Mouse (Mus musculus) kidney, postnatal 0 days (tissue): ENCODE measurements around the gene Lmtk3. TPM values are rescaled to one million over a fixed set of nuclear protein-coding genes. Genes with fewer than 3 reads are reported as not detected.

ENCODE experiments used
- ATAC-seq: fragments of 200-750 bp; cut with Nextera tagmentation; replicated peaks from 2 replicates; pipeline ENCODE4 v1.8.0; 2017; ENCODE audit warnings: low read depth, moderate number of reproducible peaks, moderate TSS enrichment, moderate library complexity; ENCODE audit not compliant: low FRiP score
- DNase-seq: peaks from one replicate; pipeline ENCODE4 v3.0.0-alpha.2; 2016; ENCODE audit warnings: low spot score
- H3K27ac ChIP-seq: fragments of 300-500 bp; sonication (generic); 2 replicates; pipeline ENCODE4 v1.5.1; 2014; ENCODE audit warnings: mild to moderate bottlenecking
- H3K27me3 ChIP-seq: fragments of 300-500 bp; sonication (generic); 2 replicates; pipeline ENCODE4 v1.6.1; 2014; ENCODE audit warnings: low read length, mixed read lengths; ENCODE audit not compliant: insufficient read depth
- H3K36me3 ChIP-seq: fragments of 300-500 bp; sonication (generic); 2 replicates; pipeline ENCODE4 v1.6.1; 2014; ENCODE audit warnings: low read length, mixed read lengths; ENCODE audit not compliant: insufficient read depth
- H3K4me1 ChIP-seq: fragments of 300-500 bp; sonication (generic); replicated peaks from 2 replicates; pipeline ENCODE4 v1.6.1; 2014; ENCODE audit warnings: antibody characterized with exemption, low read length, mixed read lengths; ENCODE audit not compliant: insufficient read depth
- H3K4me2 ChIP-seq: fragments of 300-500 bp; sonication (generic); 2 replicates; pipeline ENCODE4 v1.6.1; 2014; ENCODE audit warnings: mild to moderate bottlenecking, low read length, moderate library complexity, mixed read lengths
- H3K4me3 ChIP-seq: fragments of 300-500 bp; sonication (generic); replicated peaks from 2 replicates; pipeline ENCODE4 v1.5.1; 2014; ENCODE audit warnings: low read depth, low read length
- H3K9ac ChIP-seq: fragments of 300-500 bp; sonication (generic); 2 replicates; pipeline ENCODE4 v1.6.1; 2014; ENCODE audit warnings: low read depth, low read length
- H3K9me3 ChIP-seq: fragments of 300-500 bp; sonication (generic); replicated peaks from 2 replicates; pipeline ENCODE4 v1.6.1; 2016; ENCODE audit warnings: low read length, inconsistent platforms, mixed read lengths
- CTCF ChIP-seq: IDR thresholded peaks from 2 replicates; pipeline ENCODE4 v1.5.1; 2016; ENCODE audit warnings: antibody characterized with exemption, low read depth, mild to moderate bottlenecking, moderate library complexity
- WGBS: fragments of 180-500 bp; shearing (Covaris S2); extraction: QIAGEN DNeasy Blood & Tissue Kit; methylation state at CpG from one replicate; pipeline ENCODE4 v1.1.7; 2014; 5-methylcytosine and 5-hydroxymethylcytosine counted together
- polyA plus RNA-seq: library from polyadenylated mRNA; unstranded; fragments of >200 nt; fragmentation: Nextera tagmentation; extraction: Ambion mirVana; gene quantifications from 2 replicates; pipeline ENCODE4 v1.2.1, GENCODE M21; 2015

Lmtk3 gene
- polyA plus RNA-seq, 1 experiment from 2014 or later: 0.91 TPM

DNA sequence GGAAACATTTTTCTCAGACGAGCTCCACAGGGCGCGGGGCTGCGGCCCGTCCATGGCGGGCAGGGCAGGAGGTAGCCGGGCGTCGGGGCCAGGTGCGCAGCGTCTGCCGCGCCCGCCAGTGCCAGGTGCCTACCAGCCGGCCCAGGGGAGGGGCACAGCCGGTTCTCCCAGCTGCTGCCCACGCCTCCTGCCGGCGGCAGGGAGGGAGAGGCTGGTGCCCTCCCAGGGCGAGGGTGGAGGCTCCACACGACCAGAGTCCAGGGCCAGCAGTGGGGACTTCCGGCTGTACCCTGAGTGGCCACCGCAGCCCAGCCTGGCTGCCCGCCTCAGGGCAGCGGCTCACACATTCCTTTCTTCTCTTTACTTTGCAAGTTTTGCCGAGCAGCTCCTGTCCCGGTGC is 24.1 kb upstream of the Lmtk3 start:
- Histone ChIP-seq H3K9ac (0 out of 2 replicates have a peak overlapping the region, but pooled peaks have one; percentile 14), H3K9me3 (no peaks in the 10 kb centered on the region), H3K4me2 (peak overlapping the region; percentile 51), H3K4me3 (peak overlapping the region; percentile 11; the same call in 1 of the 2 replicates), H3K4me1 (peaks cover 5% of the 10 kb centered on the region; the same call in 1 of the 2 replicates), H3K27me3 (no peaks in the 10 kb centered on the region), H3K27ac (no peak overlapping the region), H3K36me3 (no peaks in the 10 kb centered on the region)
- 6% methylated on average over 24 of the region's 27 CpGs for WGBS
- ATAC-seq (peak; percentile 90), DNase-seq (peak; percentile 40)
- peak; percentile 50; the same call in 1 of the 2 replicates for TF ChIP-seq CTCF

DNA sequence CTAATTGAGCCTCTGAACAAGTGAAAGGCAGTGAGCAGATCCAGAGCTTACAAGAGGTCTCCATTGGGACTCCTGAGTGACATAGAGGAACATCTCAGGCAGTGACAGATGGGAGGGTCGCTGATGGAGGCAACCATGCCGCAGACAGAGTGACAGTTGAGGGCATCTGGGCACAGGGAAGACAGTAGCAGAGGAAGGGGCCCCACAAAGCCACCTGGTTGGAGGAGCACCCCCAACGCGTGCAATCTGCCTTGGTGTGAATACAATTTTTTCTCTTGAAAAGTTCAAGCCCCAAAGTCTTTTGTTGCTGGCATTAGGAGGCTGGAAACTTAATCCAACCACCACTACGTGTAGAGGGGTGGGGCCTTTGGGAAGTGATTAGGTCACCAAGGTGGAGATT is 23.4 kb upstream of the Lmtk3 start:
- no peak for TF ChIP-seq CTCF
- H3K4me1 ChIP-seq: peaks cover 5% of the 10 kb centered on the region; the same call in 1 of the 2 replicates
- H3K36me3 ChIP-seq: no peaks in the 10 kb centered on the region
- no peak overlapping the region for H3K4me3 ChIP-seq
- no peak overlapping the region for H3K27ac ChIP-seq
- no peaks in the 10 kb centered on the region for H3K27me3 ChIP-seq
- no peak overlapping the region for H3K4me2 ChIP-seq
- WGBS: 64% methylated on average over 5 of the region's 5 CpGs
- DNase-seq: no peak
- H3K9ac ChIP-seq: no peak overlapping the region
- ATAC-seq: no peak
- H3K9me3 ChIP-seq: no peaks in the 10 kb centered on the region

DNA sequence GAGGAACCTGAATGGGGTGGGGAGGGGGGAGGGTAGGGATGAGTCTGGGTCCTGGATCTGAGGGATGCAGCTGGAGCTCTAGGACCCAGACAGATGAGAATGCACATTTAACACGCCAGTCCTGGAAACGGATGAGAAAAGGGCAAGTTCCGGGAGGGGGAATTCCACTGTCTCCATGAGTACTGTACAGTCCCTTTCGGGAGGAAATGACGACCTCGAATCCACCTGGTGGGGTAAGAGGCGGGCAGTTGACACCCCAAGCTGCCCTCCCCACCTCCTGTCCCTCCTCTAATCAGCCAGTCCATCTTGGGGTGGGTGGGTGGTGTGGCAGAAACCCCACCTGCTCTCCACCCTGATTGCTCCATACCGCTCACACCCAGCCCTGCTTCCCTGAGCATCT is 17.5 kb upstream of the Lmtk3 start:
- Histone ChIP-seq H3K9me3 (no peaks in the 10 kb centered on the region), H3K4me3 (no peak overlapping the region), H3K9ac (no peak overlapping the region), H3K27ac (no peak overlapping the region), H3K4me1 (no peaks in the 10 kb centered on the region; the same call in 1 of the 2 replicates), H3K27me3 (no peaks in the 10 kb centered on the region), H3K36me3 (no peaks in the 10 kb centered on the region), H3K4me2 (no peak overlapping the region)
- DNase-seq (no peak), ATAC-seq (0 out of 2 replicates have a peak, but pooled peaks have one; percentile 36)
- TF ChIP-seq CTCF: no peak
- 51% methylated on average over 8 of the region's 8 CpGs for WGBS

DNA sequence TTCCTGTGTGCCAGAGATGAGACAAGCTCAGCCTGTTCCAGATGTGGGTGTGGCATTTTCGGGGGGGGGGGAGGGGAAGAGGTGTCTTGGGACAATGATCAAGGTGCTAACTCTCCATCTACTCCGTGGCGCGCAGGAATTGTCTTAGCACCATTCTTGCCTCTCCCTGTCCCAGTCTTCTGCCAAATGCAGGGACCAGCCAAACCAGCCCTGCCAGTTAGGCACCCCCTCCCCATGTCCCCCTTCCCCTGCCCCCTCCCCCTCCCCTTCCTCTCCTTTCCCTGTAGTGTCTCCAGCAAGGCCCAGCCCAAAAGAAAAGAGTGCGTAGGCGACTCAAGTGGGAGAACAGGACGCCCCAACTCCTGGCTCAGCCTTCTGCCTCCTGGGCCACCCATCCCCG is 16.8 kb upstream of the Lmtk3 start:
- Histone ChIP-seq H3K9ac (no peak overlapping the region), H3K4me3 (no peak overlapping the region), H3K27me3 (no peaks in the 10 kb centered on the region), H3K27ac (no peak overlapping the region), H3K4me2 (no peak overlapping the region), H3K4me1 (no peaks in the 10 kb centered on the region; the same call in 1 of the 2 replicates), H3K36me3 (no peaks in the 10 kb centered on the region), H3K9me3 (no peaks in the 10 kb centered on the region)
- DNase-seq: no peak
- WGBS: 51% methylated on average over 7 of the region's 8 CpGs
- no peak for TF ChIP-seq CTCF
- ATAC-seq: no peak

DNA sequence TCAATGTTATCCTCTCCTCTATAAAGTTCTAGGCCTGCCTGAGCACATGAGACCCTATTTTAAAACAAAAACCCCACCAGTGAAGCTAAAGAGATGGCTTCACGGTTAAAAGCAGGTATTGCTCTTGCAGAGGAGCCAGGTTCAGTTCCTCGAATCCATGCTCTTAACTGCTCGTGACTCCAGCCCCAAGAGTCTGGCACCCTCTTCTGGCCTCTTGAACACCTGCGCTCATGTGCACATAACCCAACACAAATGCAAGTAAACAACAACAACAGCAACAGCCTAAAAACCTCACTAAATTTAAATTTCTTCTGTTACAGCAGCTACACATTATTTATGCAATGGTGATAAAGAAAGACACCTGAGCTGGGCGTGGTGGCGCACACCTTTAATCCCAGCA is 16.0 kb upstream of the Lmtk3 start:
- WGBS: 94% methylated on average over 6 of the region's 6 CpGs
- DNase-seq: no peak
- H3K27ac ChIP-seq: no peak overlapping the region
- no peaks in the 10 kb centered on the region; the same call in 1 of the 2 replicates for H3K4me1 ChIP-seq
- H3K36me3 ChIP-seq: no peaks in the 10 kb centered on the region
- H3K9me3 ChIP-seq: no peaks in the 10 kb centered on the region
- no peak for ATAC-seq
- H3K27me3 ChIP-seq: no peaks in the 10 kb centered on the region
- H3K4me3 ChIP-seq: no peak overlapping the region
- no peak overlapping the region for H3K9ac ChIP-seq
- no peak overlapping the region for H3K4me2 ChIP-seq
- TF ChIP-seq CTCF: peak; percentile 12; the same call in 1 of the 2 replicates

DNA sequence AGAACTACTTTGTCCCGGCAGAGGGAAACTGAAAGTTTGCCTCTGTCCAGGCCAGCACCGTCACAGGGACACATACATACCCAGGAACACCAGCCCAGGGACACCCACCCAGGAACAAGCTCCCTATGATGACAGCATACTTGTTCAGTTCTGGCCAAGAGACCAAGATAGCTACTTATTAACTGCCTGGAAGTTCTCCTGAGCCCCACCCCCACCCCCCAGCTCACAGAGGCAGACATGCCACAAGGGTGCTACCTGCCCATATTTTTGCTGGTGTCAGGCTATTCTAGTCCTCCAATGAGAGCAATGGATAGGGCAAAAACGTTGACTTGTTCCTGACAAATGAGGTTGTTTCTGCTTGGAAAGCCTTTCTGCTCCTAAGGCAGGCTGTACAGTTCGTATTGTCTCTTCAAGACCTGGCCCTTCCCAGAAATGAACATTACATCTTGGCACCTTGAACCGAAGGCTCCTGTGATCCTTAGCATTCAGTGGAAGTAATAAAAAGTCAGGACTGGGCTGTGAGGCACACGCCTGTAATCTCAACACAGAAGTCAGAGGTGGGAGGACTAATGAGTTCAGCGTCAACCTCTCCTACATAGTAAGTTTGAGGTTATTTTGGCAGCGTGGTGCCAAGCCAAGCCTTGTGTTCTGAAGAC is 13.0 kb upstream of the Lmtk3 start:
- no peaks in the 10 kb centered on the region for H3K9me3 ChIP-seq
- H3K27ac ChIP-seq: no peak overlapping the region
- no peak overlapping the region for H3K4me3 ChIP-seq
- DNase-seq: no peak
- TF ChIP-seq CTCF: no peak
- H3K36me3 ChIP-seq: no peaks in the 10 kb centered on the region
- no peak overlapping the region for H3K4me2 ChIP-seq
- H3K27me3 ChIP-seq: no peaks in the 10 kb centered on the region
- 53% methylated on average over 8 of the region's 8 CpGs for WGBS
- no peak overlapping the region for H3K9ac ChIP-seq
- H3K4me1 ChIP-seq: no peaks in the 10 kb centered on the region; the same call in 1 of the 2 replicates
- peak; percentile 73 for ATAC-seq
